Mouse (Mus musculus) limb, embryonic 13.5 days (tissue): ENCODE data around the gene Itpr1. TPM values are rescaled to one million over a fixed set of nuclear protein-coding genes. Genes with fewer than 3 reads are reported as not detected.

Experiments used
- ATAC-seq: fragments of 200-750 bp; cut with Nextera tagmentation; 2 replicates; pipeline ENCODE4 v1.8.0; 2017; ENCODE audit warnings: low read depth, moderate number of reproducible peaks, moderate TSS enrichment; ENCODE audit not compliant: low FRiP score
- H3K27ac ChIP-seq: fragments of 300-500 bp; sonication (generic); 2 replicates; pipeline ENCODE4 v1.5.1; 2015; ENCODE audit warnings: inconsistent platforms, mild to moderate bottlenecking, moderate library complexity
- H3K27me3 ChIP-seq: fragments of 300-500 bp; sonication (generic); 2 replicates; pipeline ENCODE4 v1.6.1; 2015; ENCODE audit warnings: mild to moderate bottlenecking, inconsistent platforms
- H3K36me3 ChIP-seq: fragments of 300-500 bp; sonication (generic); 2 replicates; pipeline ENCODE4 v1.6.1; 2015; ENCODE audit warnings: inconsistent platforms, mild to moderate bottlenecking, moderate library complexity
- H3K4me1 ChIP-seq: fragments of 300-500 bp; sonication (generic); 2 replicates; pipeline ENCODE4 v1.6.1; 2015; ENCODE audit warnings: inconsistent platforms
- H3K4me2 ChIP-seq: fragments of 300-500 bp; sonication (generic); replicated peaks from 2 replicates; pipeline ENCODE4 v1.6.1; 2015; ENCODE audit warnings: inconsistent platforms, mild to moderate bottlenecking, moderate library complexity
- H3K4me3 ChIP-seq: fragments of 300-500 bp; sonication (generic); 2 replicates; pipeline ENCODE4 v1.5.1; 2015; ENCODE audit warnings: moderate library complexity, mild to moderate bottlenecking, inconsistent platforms
- H3K9ac ChIP-seq: fragments of 300-500 bp; sonication (generic); 2 replicates; pipeline ENCODE4 v1.6.1; 2015; ENCODE audit warnings: mild to moderate bottlenecking, inconsistent platforms
- H3K9me3 ChIP-seq: fragments of 300-500 bp; sonication (generic); 2 replicates; pipeline ENCODE4 v1.6.1; 2016; ENCODE audit warnings: inconsistent platforms
- WGBS: fragments of 180-500 bp; shearing (Covaris S2); methylation state at CpG from one replicate; pipeline ENCODE4 v1.1.7; 2015; 5-methylcytosine and 5-hydroxymethylcytosine counted together
- polyA plus RNA-seq: library from polyadenylated mRNA; unstranded; fragments of >200 nt; fragmentation: Nextera tagmentation; extraction: Ambion mirVana; gene quantifications from 2 replicates; pipeline ENCODE4 v1.2.1, GENCODE M21; 2015

The Itpr1 gene
- polyA plus RNA-seq, 1 experiment from 2014 or later: 10.8 TPM

DNA sequence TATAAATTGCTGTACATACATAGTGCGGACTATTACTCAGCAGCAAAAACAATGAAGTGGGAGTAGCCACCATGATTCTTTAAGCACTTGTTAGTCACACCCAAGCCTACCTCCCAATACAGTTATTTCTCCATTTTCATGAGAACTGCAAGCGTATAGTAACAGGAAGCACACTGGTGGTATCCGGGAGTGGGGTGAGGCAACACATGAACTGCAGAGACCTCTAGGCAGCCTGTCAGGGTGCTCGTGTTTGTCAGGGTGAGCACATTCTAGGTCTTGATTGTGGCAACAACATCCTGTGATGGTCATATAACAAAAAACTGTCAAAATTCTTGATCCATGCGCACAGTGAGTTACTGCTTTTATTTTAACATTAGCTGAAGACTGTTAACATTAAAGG lies 290.8 kb downstream of the Itpr1 start:
- Histone ChIP-seq H3K4me1 (no peaks in the 10 kb centered on the region), H3K9ac (no peak overlapping the region), H3K4me3 (no peak overlapping the region), H3K27ac (no peak overlapping the region), H3K9me3 (no peaks in the 10 kb centered on the region), H3K4me2 (no peak overlapping the region), H3K36me3 (peaks cover 24% of the 10 kb centered on the region), H3K27me3 (no peaks in the 10 kb centered on the region)
- 88% methylated on average over 5 of the region's 5 CpGs for WGBS
- no peak for ATAC-seq

DNA sequence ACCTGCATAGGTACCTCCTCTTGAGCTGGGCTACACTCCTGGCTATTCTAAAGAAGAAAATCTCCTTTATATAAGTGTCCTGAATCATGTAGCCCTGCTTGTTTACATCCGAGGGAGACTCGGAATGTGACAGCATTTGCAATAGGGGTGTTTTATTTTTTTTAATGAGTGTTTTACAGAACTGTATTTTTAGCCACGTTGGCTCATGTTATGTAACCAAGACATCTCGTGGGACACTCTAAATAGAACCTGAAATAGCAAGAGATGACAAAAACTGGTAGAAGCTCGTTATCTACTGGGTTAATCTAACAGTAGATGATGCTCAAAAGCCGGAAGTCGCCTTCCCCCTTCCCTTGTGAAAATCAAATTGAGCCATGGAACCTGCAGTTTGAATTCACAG lies 291.8 kb downstream of the Itpr1 start:
- H3K9ac ChIP-seq: no peak overlapping the region
- 79% methylated on average over 7 of the region's 7 CpGs for WGBS

DNA sequence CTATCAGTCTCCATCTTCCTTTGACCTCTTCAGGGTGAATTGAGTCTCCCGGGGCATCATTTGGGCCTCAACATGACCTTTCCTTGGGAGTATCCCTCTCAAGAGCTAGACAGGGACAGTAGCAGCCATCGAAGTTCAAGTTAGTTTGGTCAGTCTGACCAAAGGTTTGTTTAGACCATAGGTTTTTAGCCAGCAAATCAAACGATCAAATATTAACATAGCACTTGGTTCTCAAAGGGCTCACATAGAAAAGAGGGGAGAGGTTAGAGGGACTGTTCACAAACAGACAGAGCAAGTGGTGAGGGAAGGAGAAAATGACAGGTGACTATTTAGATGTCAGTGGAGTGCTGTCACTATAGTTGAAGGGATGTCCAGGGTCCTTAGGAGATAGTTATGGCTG lies 293.3 kb downstream of the Itpr1 start:
- H3K4me1 ChIP-seq: no peaks in the 10 kb centered on the region
- peaks cover 12% of the 10 kb centered on the region for H3K36me3 ChIP-seq
- H3K4me2 ChIP-seq: no peak overlapping the region
- 91% methylated on average over 3 of the region's 3 CpGs for WGBS
- H3K9ac ChIP-seq: no peak overlapping the region
- H3K9me3 ChIP-seq: no peaks in the 10 kb centered on the region
- no peak overlapping the region for H3K4me3 ChIP-seq
- no peak overlapping the region for H3K27ac ChIP-seq
- ATAC-seq: no peak
- no peaks in the 10 kb centered on the region for H3K27me3 ChIP-seq

More for the DNA sequence above, 291.8 kb downstream of the Itpr1 start:
- Histone ChIP-seq H3K27me3 (no peaks in the 10 kb centered on the region), H3K4me1 (no peaks in the 10 kb centered on the region), H3K27ac (no peak overlapping the region), H3K9me3 (no peaks in the 10 kb centered on the region), H3K4me2 (no peak overlapping the region), H3K4me3 (no peak overlapping the region), H3K36me3 (peaks cover 19% of the 10 kb centered on the region)
- no peak for ATAC-seq

DNA sequence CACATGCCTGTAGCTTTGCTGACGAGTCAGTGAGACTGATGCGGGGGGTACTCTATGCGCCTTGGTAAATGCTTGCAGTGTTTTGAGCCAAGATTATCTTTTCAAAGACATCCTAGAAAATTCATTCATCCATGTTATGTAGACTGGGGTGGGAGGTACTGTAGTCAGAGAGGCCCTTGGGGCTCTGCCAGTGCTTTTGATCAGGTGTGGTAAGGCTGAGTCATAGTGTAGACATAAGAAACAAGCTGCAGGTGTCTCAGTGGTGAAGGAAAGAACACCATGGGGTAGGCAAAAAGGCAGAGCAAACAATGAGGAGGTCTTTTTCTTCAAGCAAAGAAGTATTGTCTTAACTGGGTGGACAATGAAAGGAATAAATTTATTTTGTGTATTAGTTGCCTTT lies 294.4 kb downstream of the Itpr1 start:
- no peak for ATAC-seq
- 90% methylated on average over 3 of the region's 3 CpGs for WGBS

DNA sequence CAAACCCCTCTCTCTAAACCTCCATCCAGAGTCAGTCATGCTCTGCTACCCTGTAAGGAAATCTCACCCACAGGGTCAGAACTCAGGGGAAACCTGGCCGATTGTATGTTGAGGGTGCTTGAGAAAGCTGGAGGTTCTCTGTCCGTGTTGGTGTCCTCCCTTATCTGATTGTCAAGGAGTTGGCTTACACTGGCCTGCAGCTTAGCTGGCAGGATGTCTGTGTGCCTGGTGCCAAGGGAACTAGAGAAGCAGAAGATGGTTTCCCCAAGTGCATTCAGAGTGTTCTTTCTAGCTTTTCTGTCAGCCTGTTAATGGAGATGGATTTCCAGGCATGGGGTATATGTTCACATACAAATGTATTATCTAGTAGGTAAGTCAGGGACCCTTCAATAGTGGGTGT lies 296.4 kb downstream of the Itpr1 start:
- Histone ChIP-seq H3K4me3 (no peak overlapping the region), H3K9ac (no peak overlapping the region), H3K4me2 (no peak overlapping the region), H3K27me3 (no peaks in the 10 kb centered on the region), H3K27ac (no peak overlapping the region), H3K9me3 (no peaks in the 10 kb centered on the region), H3K4me1 (no peaks in the 10 kb centered on the region), H3K36me3 (peaks cover 7% of the 10 kb centered on the region)
- no peak for ATAC-seq
- 94% methylated on average over 2 of the region's 2 CpGs for WGBS

More for the DNA sequence above, 294.4 kb downstream of the Itpr1 start:
- Histone ChIP-seq H3K27me3 (no peaks in the 10 kb centered on the region), H3K9me3 (no peaks in the 10 kb centered on the region), H3K4me3 (no peak overlapping the region), H3K36me3 (peaks cover 7% of the 10 kb centered on the region), H3K27ac (no peak overlapping the region), H3K4me2 (no peak overlapping the region), H3K4me1 (no peaks in the 10 kb centered on the region), H3K9ac (no peak overlapping the region)

DNA sequence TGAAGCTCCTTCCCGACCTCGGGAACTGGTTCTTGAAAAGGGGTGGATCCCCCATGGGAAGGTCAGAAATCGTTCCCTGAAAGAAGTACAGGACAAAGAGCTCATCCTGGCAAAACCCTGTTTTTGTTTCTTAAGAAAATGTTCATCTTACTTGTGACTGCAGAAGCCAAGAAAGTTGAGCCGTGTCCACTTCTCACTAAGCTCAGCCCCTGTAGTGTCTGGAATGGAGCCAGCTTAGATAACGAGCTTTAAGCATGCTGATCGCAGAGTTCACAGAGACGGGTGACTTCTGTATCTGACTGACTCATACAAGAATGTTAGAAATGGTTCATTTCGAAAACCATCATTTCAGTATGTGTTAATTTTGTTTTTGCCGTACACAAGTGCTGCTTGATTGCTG lies 297.2 kb downstream of the Itpr1 start:
- Histone ChIP-seq H3K4me1 (no peaks in the 10 kb centered on the region), H3K27ac (no peak overlapping the region), H3K9ac (no peak overlapping the region), H3K4me3 (no peak overlapping the region), H3K27me3 (no peaks in the 10 kb centered on the region), H3K9me3 (no peaks in the 10 kb centered on the region), H3K36me3 (peaks cover 7% of the 10 kb centered on the region), H3K4me2 (no peak overlapping the region)
- no peak for ATAC-seq
- 65% methylated on average over 9 of the region's 9 CpGs for WGBS

DNA sequence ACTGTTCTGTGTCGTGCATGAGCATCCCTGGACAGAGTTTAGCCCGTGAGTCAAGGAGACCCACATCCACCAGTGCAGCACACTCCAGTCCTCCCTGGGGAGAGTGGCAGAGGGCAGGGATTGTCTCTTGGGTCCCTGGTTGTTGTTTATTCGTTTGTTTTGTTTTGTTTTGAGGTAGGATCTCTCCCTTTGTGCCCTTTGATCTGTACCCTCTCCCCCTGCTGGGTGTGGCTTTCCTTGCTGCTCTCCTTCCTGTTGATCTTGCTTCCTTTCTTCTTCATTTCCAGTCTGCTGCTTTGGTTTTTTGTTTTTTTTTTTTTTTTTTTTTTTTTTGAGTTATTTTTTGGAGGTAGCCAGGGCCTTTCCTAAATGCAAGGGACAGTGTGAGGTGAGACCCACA lies 299.2 kb downstream of the Itpr1 start:
- H3K27me3 ChIP-seq: no peaks in the 10 kb centered on the region
- no peaks in the 10 kb centered on the region for H3K9me3 ChIP-seq
- H3K27ac ChIP-seq: no peak overlapping the region
- peaks cover 4% of the 10 kb centered on the region for H3K36me3 ChIP-seq
- no peak overlapping the region for H3K9ac ChIP-seq
- H3K4me2 ChIP-seq: no peak overlapping the region
- peaks cover 7% of the 10 kb centered on the region; the same call in 1 of the 2 replicates for H3K4me1 ChIP-seq
- no peak overlapping the region for H3K4me3 ChIP-seq
- no peak for ATAC-seq
- WGBS: 65% methylated on average over 3 of the region's 3 CpGs

DNA sequence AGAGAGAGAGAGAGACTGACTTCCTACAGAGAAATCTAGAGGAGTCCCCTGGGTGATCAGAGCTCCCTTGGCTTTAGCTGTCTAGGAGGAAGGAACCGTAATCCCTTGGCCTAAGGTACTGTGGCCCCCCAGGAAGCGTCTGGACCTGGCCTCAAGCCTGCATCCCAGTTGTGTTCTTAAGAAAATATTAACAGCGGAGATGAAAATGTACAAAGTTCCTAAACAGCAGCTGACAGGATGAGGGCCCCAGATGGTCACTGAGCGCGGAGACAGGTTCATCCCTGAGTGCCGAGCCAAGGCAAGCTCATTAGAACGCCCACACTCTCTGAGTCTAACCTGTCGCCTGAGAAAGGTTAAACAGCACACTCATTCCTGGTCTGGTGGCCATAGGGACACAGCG lies 300.1 kb downstream of the Itpr1 start:
- Histone ChIP-seq H3K36me3 (no peaks in the 10 kb centered on the region), H3K4me3 (no peak overlapping the region), H3K4me2 (no peak overlapping the region), H3K27ac (no peak overlapping the region), H3K27me3 (no peaks in the 10 kb centered on the region), H3K9me3 (no peaks in the 10 kb centered on the region), H3K4me1 (peaks cover 8% of the 10 kb centered on the region; the same call in 1 of the 2 replicates), H3K9ac (no peak overlapping the region)
- 79% methylated on average over 9 of the region's 9 CpGs for WGBS
- no peak for ATAC-seq

DNA sequence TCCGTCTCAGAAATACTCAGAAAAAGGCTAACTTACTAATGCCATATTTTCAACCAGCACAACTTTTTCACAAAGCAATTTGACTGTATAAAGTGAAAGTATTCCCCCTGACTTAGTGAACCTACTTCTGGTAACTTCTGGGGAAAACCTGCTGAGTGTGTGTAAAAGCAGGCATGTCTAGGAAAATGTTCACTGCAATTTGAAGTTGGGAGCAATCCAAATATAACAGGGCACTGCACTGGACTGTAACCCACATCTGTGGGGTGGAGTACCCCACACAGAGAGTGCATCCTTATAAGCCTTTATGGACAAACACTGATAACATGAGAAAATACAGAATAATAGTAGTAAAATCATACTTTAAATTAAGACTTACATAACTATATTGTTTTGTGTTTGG lies 303.4 kb downstream of the Itpr1 start:
- Histone ChIP-seq H3K4me1 (peaks cover 19% of the 10 kb centered on the region), H3K4me3 (no peak overlapping the region), H3K9me3 (no peaks in the 10 kb centered on the region), H3K9ac (no peak overlapping the region), H3K27me3 (no peaks in the 10 kb centered on the region), H3K4me2 (no peak overlapping the region), H3K27ac (no peak overlapping the region; the same call in 1 of the 2 replicates), H3K36me3 (peaks cover 8% of the 10 kb centered on the region)
- no peak for ATAC-seq
- WGBS: 64% methylated on average over 1 of the region's 1 CpGs

DNA sequence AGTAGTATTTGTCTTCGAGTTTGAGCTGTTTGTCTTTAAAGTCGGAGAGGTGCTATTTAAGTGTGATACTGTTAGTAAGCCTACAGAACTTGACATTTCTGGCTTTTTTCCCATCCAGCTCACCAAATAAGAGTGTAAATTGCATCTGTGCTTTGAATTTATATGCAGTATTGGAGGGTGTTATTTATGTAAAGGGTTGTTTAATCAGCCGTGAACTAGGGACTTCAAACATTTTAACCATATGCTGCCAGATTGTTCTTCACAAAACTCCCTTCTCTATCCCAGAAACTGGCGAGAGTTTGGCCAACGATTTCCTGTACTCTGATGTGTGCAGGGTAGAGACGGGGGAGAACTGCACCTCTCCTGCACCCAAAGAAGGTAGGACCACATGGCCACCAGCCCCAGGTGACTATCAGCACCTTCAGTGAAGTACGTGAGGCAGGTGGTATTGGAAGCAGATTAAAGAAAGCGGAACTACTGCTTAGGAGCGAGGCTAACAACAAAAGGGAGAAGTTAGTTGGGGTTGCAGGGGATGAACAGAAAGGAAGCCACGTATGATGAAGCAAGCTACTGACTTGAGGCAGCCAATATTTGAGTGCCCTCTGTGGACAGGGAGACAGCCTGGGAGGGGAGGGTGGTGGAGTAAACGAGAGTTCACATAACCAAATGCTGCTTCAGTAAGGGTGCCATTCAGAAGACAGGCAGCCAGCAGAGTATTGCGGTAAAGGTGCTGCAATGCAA lies 304.5 kb downstream of the Itpr1 start:
- Histone ChIP-seq H3K4me1 (peaks cover 19% of the 10 kb centered on the region), H3K4me2 (no peak overlapping the region), H3K4me3 (no peak overlapping the region), H3K9ac (no peak overlapping the region), H3K36me3 (peaks cover 17% of the 10 kb centered on the region), H3K9me3 (no peaks in the 10 kb centered on the region), H3K27ac (no peak overlapping the region), H3K27me3 (no peaks in the 10 kb centered on the region)
- ATAC-seq: no peak
- WGBS: 75% methylated on average over 12 of the region's 12 CpGs

DNA sequence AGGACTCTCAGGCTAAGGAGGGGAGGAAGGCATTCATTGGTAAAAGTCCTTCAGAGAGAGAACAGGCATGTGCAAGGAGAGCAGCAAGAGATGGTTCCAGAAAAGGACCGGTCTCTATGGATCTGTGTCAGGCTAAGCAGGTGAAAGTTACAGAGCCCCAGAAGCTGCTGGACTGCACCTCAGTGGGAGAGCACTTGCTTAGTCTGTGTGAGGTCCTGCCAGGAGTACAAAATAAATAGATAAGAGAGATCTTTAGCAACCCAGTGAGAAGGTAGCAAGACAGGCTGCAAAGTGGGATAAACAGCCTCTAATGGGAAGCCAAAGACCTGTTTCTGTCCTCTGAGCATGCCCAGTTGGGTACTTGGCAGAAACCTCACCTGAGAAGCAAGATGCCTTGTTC lies 305.1 kb downstream of the Itpr1 start:
- 93% methylated on average over 1 of the region's 1 CpGs for WGBS
- Histone ChIP-seq H3K9me3 (no peaks in the 10 kb centered on the region), H3K27me3 (no peaks in the 10 kb centered on the region), H3K4me1 (peaks cover 19% of the 10 kb centered on the region), H3K9ac (no peak overlapping the region), H3K36me3 (peaks cover 17% of the 10 kb centered on the region), H3K4me3 (no peak overlapping the region), H3K4me2 (no peak overlapping the region), H3K27ac (no peak overlapping the region)
- no peak for ATAC-seq

DNA sequence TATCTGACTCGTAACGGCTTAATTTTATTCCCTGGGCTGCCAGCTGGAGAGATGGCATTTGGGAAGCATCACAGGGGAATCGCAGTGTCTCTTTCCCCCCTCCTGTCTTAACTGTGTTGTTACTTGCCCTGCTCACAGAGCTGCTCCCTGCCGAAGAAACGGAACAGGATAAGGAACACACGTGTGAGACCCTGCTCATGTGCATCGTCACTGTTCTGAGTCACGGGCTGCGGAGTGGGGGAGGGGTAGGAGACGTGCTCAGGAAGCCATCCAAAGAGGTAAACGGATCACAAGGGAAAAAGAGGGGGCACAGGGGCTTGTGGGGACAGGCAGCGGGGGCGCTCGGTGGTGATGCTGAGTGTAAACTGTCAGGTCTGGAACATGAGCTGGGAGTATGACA lies 305.7 kb downstream of the Itpr1 start:
- no peak for ATAC-seq
- WGBS: 67% methylated on average over 14 of the region's 14 CpGs
- Histone ChIP-seq H3K27ac (no peak overlapping the region), H3K36me3 (peaks cover 22% of the 10 kb centered on the region), H3K27me3 (no peaks in the 10 kb centered on the region), H3K9ac (no peak overlapping the region), H3K4me3 (no peak overlapping the region), H3K9me3 (no peaks in the 10 kb centered on the region), H3K4me1 (peaks cover 19% of the 10 kb centered on the region), H3K4me2 (no peak overlapping the region)

DNA sequence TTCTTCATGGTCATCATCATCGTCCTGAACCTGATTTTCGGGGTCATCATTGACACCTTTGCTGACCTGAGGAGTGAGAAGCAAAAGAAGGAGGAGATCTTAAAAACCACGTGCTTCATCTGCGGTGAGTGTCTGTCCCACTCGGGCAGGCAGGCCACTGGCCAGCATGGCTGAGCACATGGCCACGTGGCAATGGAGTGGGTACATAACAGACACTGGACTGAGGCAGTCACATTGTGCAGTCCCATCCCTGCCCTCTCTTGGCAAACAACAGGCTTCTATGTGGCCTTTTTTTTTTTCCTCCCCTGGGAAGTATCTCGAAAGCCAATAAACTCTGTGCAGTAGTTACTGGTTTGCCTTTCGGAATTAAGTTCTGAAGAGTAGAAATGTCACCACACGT lies 306.4 kb downstream of the Itpr1 start:
- 87% methylated on average over 9 of the region's 9 CpGs for WGBS
- no peak overlapping the region for H3K9ac ChIP-seq

More for the DNA sequence above, 306.4 kb downstream of the Itpr1 start:
- Histone ChIP-seq H3K27ac (no peak overlapping the region), H3K4me2 (no peak overlapping the region), H3K4me3 (no peak overlapping the region), H3K27me3 (no peaks in the 10 kb centered on the region), H3K4me1 (peaks cover 19% of the 10 kb centered on the region), H3K36me3 (peaks cover 29% of the 10 kb centered on the region), H3K9me3 (no peaks in the 10 kb centered on the region)
- ATAC-seq: no peak
